Mouse (Mus musculus) kidney, postnatal 0 days (tissue): Measurements from ENCODE around the gene Padi4. TPM values are rescaled to one million over a fixed set of nuclear protein-coding genes. Genes with fewer than 3 reads are reported as not detected.

Source experiments
- ATAC-seq: fragments of 200-750 bp; cut with Nextera tagmentation; replicated peaks from 2 replicates; pipeline ENCODE4 v1.8.0; 2017; ENCODE audit warnings: low read depth, moderate number of reproducible peaks, moderate TSS enrichment, moderate library complexity; ENCODE audit not compliant: low FRiP score
- DNase-seq: peaks from one replicate; pipeline ENCODE4 v3.0.0-alpha.2; 2016; ENCODE audit warnings: low spot score
- H3K27ac ChIP-seq: fragments of 300-500 bp; sonication (generic); 2 replicates; pipeline ENCODE4 v1.5.1; 2014; ENCODE audit warnings: mild to moderate bottlenecking
- H3K27me3 ChIP-seq: fragments of 300-500 bp; sonication (generic); 2 replicates; pipeline ENCODE4 v1.6.1; 2014; ENCODE audit warnings: low read length, mixed read lengths; ENCODE audit not compliant: insufficient read depth
- H3K36me3 ChIP-seq: fragments of 300-500 bp; sonication (generic); 2 replicates; pipeline ENCODE4 v1.6.1; 2014; ENCODE audit warnings: low read length, mixed read lengths; ENCODE audit not compliant: insufficient read depth
- H3K4me1 ChIP-seq: fragments of 300-500 bp; sonication (generic); replicated peaks from 2 replicates; pipeline ENCODE4 v1.6.1; 2014; ENCODE audit warnings: antibody characterized with exemption, low read length, mixed read lengths; ENCODE audit not compliant: insufficient read depth
- H3K4me2 ChIP-seq: fragments of 300-500 bp; sonication (generic); 2 replicates; pipeline ENCODE4 v1.6.1; 2014; ENCODE audit warnings: mild to moderate bottlenecking, low read length, moderate library complexity, mixed read lengths
- H3K4me3 ChIP-seq: fragments of 300-500 bp; sonication (generic); replicated peaks from 2 replicates; pipeline ENCODE4 v1.5.1; 2014; ENCODE audit warnings: low read depth, low read length
- H3K9ac ChIP-seq: fragments of 300-500 bp; sonication (generic); 2 replicates; pipeline ENCODE4 v1.6.1; 2014; ENCODE audit warnings: low read depth, low read length
- H3K9me3 ChIP-seq: fragments of 300-500 bp; sonication (generic); replicated peaks from 2 replicates; pipeline ENCODE4 v1.6.1; 2016; ENCODE audit warnings: low read length, inconsistent platforms, mixed read lengths
- CTCF ChIP-seq: IDR thresholded peaks from 2 replicates; pipeline ENCODE4 v1.5.1; 2016; ENCODE audit warnings: antibody characterized with exemption, low read depth, mild to moderate bottlenecking, moderate library complexity
- WGBS: fragments of 180-500 bp; shearing (Covaris S2); extraction: QIAGEN DNeasy Blood & Tissue Kit; methylation state at CpG from one replicate; pipeline ENCODE4 v1.1.7; 2014; 5-methylcytosine and 5-hydroxymethylcytosine counted together
- polyA plus RNA-seq: library from polyadenylated mRNA; unstranded; fragments of >200 nt; fragmentation: Nextera tagmentation; extraction: Ambion mirVana; gene quantifications from 2 replicates; pipeline ENCODE4 v1.2.1, GENCODE M21; 2015

Padi4 gene
- polyA plus RNA-seq = 0.74 and 1.1 TPM in 2 replicates

DNA sequence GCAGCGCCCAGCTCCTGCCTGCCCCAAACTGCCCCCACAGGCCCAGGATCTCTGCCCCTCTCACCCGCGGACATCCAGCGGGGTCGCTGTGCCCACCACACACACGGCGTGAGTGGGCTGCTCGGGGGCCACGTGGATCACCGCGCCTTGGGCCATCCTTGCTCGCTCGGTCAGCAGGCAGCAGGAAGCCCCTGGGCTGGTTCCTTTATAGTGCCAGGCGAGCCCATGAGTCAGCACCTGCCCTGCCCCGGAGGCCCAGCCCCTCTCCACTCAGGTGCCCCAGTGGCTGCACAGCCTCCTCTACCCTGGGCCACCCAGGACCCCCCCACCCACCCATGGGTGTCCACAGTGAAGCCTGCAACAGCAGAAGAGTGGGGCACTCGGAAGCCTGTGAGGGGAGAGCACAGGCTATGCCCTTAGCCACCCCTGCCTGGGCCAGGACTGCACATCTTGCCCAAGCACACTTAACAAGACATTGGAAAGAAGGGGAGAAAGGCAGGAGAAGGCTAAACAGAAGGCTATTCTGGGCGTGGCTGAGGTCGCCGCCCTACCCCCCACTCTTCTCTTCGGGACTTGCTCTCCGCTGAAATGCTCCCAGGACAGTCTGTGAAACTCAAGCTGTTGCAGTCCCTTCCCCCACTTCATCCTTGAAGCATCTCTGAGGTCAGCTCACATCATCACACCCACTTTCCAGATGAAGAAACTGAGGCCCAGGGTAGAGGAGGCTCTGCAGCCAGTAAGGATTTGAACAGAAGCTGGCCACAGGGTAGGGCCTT is at the start of gene Padi4:
Gene Padi4 (minus strand): TSS at position 212 of the 776 bp plus-strand sequence.
- DNase-seq = no peak
- TF ChIP-seq CTCF = no peak
- Histone ChIP-seq H3K4me3 (no peak within 1 kb of the TSS), H3K27me3 (no peaks in the 10 kb centered on the region), H3K4me2 (no peak within 1 kb of the TSS), H3K9me3 (no peaks in the 10 kb centered on the region), H3K27ac (no peak within 1 kb of the TSS), H3K9ac (no peak within 1 kb of the TSS), H3K36me3 (no peaks in the 10 kb centered on the region), H3K4me1 (no peaks in the 10 kb centered on the region)
- no peak for ATAC-seq
- 76% methylated on average over 21 of the region's 21 CpGs for WGBS

DNA sequence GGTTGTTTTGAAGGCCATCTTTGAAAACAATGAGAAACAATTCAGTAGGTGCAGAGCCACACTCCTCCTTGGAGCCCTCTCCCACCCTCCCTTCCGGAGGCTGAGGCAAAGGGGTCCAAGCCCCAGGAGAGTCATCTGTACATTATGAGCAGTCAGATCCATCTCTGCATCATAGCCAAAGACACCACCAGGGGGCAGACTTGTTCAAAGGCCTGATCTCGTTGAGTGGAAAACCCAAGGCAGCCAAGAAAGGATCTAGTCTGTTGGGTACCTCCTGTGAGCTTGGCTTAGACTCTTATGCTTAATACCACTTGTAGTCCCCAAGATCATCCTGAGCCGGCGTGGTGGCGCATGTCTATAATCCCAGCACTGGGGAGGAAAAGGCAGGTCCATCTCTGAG is 48.0 kb upstream of the Padi4 start:
- Histone ChIP-seq H3K27ac (no peak overlapping the region), H3K4me1 (no peaks in the 10 kb centered on the region), H3K36me3 (no peaks in the 10 kb centered on the region), H3K4me3 (no peak overlapping the region), H3K4me2 (no peak overlapping the region), H3K27me3 (no peaks in the 10 kb centered on the region), H3K9ac (no peak overlapping the region), H3K9me3 (no peaks in the 10 kb centered on the region)
- ATAC-seq (no peak), DNase-seq (no peak)
- peak; percentile 59 for TF ChIP-seq CTCF
- 73% methylated on average over 5 of the region's 5 CpGs for WGBS

DNA sequence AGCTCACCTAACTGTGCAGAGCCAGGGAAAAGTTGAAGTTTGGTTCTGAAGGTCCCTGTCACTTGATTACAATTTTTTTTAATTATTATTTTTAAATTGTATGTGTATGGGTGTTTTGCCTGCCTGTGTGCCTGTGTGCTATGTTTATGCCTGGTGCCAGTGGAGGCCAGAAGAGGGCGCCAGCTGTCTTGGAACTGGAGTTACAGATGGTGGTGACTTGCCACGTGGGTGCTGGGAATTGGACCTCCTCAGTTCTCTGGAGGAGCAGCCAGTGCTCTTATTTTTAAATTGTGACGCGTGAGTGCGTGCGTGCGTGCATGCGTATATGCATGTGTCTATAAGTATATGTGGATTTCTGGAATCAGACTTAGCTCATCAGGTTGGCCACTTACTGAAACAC is 43.4 kb upstream of the Padi4 start:
- ATAC-seq (no peak), DNase-seq (no peak)
- Histone ChIP-seq H3K9me3 (no peaks in the 10 kb centered on the region), H3K4me3 (no peak overlapping the region), H3K9ac (no peak overlapping the region), H3K27ac (no peak overlapping the region), H3K36me3 (no peaks in the 10 kb centered on the region), H3K4me1 (0 out of 2 replicates have a peak, but pooled peaks cover 7% of the 10 kb centered on the region), H3K4me2 (no peak overlapping the region), H3K27me3 (no peaks in the 10 kb centered on the region)
- peak; percentile 22; the same call in 1 of the 2 replicates for TF ChIP-seq CTCF
- WGBS = 92% methylated on average over 8 of the region's 8 CpGs

DNA sequence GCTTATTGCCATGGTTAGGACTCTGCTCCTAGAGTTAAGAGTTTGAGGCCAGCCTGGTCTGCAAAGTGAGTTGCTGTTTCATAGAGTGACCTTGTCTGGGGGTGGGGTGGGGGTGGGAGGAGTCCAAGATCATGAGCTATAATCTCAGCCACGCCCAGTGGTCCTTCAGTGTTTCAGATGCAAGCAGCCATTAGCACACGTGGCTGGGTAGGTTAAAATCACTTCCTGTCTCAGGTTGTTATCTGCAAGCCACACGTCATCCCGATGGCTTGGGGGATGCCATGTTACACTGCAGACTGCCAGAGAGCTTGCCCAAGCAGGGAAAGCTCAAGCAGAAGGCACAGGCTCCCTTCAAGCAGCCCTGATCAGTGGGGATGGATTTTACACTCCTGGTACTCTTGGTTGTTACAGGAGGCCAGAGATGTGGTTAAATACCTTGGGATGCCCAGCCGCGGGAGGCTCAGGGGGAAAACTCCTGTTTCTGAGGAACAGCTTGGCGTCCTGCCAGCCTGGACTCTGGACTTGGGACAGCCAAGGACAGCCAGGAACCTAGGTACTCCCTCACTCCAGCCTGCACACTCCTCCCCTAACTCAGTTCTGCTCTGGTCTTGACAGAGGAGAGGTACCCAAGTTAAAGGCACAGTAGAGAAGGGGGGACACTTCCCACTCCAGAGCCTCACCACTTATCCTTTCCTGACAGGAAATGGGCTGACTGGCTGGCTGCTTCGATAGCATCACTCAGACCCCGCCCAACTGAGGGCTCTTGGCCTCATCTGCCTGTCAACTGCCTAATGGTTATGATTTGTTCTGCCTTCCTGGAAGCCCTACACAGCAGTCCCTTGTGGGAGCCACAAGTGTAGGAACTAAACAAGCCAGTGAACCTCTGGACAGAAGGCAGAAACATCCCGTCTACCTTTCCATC is 42.2 kb upstream of the Padi4 start:
- Histone ChIP-seq H3K9me3 (no peaks in the 10 kb centered on the region), H3K4me2 (no peak overlapping the region)
- no peak for DNase-seq

DNA sequence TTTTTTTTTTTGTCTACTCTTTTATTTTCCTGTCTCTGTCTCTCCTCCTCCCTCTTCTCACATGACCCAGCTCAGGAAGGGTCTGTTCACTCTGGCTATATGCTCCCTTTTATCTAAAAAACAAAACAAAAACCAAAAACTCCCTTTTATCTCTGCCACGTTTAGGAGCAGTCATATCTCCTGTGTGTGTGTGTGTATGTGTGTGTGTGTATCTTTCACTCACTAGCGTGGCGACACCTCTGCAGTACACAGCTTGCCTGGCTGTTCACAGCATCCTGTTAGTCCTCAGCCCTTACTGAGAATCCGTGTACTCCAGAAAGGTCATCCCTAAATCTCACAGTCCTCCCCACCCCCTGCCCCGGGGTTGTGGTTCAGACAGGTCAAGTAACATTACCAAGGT is 41.5 kb upstream of the Padi4 start:
- ATAC-seq (no peak), DNase-seq (no peak)
- H3K27ac ChIP-seq = no peak overlapping the region
- H3K36me3 ChIP-seq = no peaks in the 10 kb centered on the region
- no peaks in the 10 kb centered on the region for H3K9me3 ChIP-seq
- no peak overlapping the region for H3K9ac ChIP-seq
- WGBS = 53% methylated on average over 5 of the region's 5 CpGs
- no peak overlapping the region for H3K4me2 ChIP-seq
- 0 out of 2 replicates have a peak, but pooled peaks cover 7% of the 10 kb centered on the region for H3K4me1 ChIP-seq
- no peak for TF ChIP-seq CTCF
- H3K27me3 ChIP-seq = no peaks in the 10 kb centered on the region
- no peak overlapping the region for H3K4me3 ChIP-seq

More for the DNA sequence above, 42.2 kb upstream of the Padi4 start:
- TF ChIP-seq CTCF = no peak
- Histone ChIP-seq H3K36me3 (no peaks in the 10 kb centered on the region), H3K9ac (no peak overlapping the region), H3K4me3 (no peak overlapping the region), H3K4me1 (0 out of 2 replicates have a peak, but pooled peaks cover 7% of the 10 kb centered on the region), H3K27ac (no peak overlapping the region), H3K27me3 (no peaks in the 10 kb centered on the region)
- ATAC-seq = no peak
- 36% methylated on average over 10 of the region's 10 CpGs for WGBS
